In genomic region chr1:82234616-82235015, GRCm38 (mm10) we compare ENCODE assay signal across 30 mouse cellular contexts. TPM values are rescaled to one million over a fixed set of nuclear protein-coding genes. Genes with fewer than 3 reads are reported as not detected.
"Had no signal": no experiment of that assay in that cellular context is flagged by ENCODE, and none has a peak within 500 bp of the region (broad histone marks: within the 10 kb centered on the region; RNA-seq: fewer than 3 reads in every experiment).

No protein-coding gene starts in this region.

- H3K4me3 ChIP-seq: heart, embryonic 13.5 days; heart, embryonic 15.5 days; hindbrain, embryonic 13.5 days; hindbrain, embryonic 15.5 days; intestine, embryonic 15.5 days; layer of hippocampus, adult 2 months; left cerebral cortex, adult 2 months; limb, embryonic 10.5 days; limb, embryonic 12.5 days had no signal

- H3K27ac ChIP-seq: heart, embryonic 13.5 days; heart, embryonic 15.5 days; hindbrain, embryonic 13.5 days; hindbrain, embryonic 15.5 days; intestine, embryonic 15.5 days; layer of hippocampus, adult 2 months; left cerebral cortex, adult 2 months; limb, embryonic 10.5 days; limb, embryonic 12.5 days had no signal

- H3K9ac ChIP-seq: forebrain, postnatal 0 days; heart, embryonic 13.5 days; heart, embryonic 15.5 days; hindbrain, embryonic 13.5 days; hindbrain, embryonic 15.5 days; intestine, embryonic 15.5 days; limb, embryonic 12.5 days had no signal

- DNase-seq: forebrain, postnatal 0 days; gastrocnemius, postnatal 14 days; gastrocnemius, postnatal 36 days; heart, adult 18-20 months; heart, postnatal 14 days; heart, postnatal 36 days; kidney, adult 18-20 months; kidney, adult 8-10 months; kidney, postnatal 10 days; kidney, postnatal 25 days; kidney, postnatal 4 days had no signal

- H3K9me3 ChIP-seq: heart, embryonic 13.5 days; heart, embryonic 15.5 days; hindbrain, embryonic 13.5 days; hindbrain, embryonic 15.5 days; intestine, embryonic 15.5 days; limb, embryonic 10.5 days; limb, embryonic 12.5 days had no signal

- ATAC-seq: forebrain, postnatal 0 days; inflammation-experienced regulatory T-cells, adult 6 months; intestine, embryonic 15.5 days; intestine, postnatal 0 days had no signal

- H3K36me3 ChIP-seq: intestine, embryonic 15.5 days had no signal

- H3K27me3 ChIP-seq: heart, embryonic 13.5 days; heart, embryonic 15.5 days; hindbrain, embryonic 13.5 days; hindbrain, embryonic 15.5 days; intestine, embryonic 15.5 days; limb, embryonic 12.5 days had no signal

- H3K4me1 ChIP-seq: hindbrain, embryonic 15.5 days; intestine, embryonic 15.5 days had no signal

- H3K4me2 ChIP-seq: heart, embryonic 11.5 days; heart, embryonic 13.5 days; heart, embryonic 15.5 days; hindbrain, embryonic 13.5 days; hindbrain, embryonic 15.5 days; intestine, embryonic 15.5 days; limb, embryonic 12.5 days had no signal

RNA-seq across cellular contexts. Expression of gene Gm9747, which starts 1.7 kb away (rescaled TPM):
- total RNA-seq: forebrain, postnatal 0 days; gastrocnemius, adult 18-20 months; gastrocnemius, adult 8-10 months; gastrocnemius, postnatal 14 days; gastrocnemius, postnatal 36 days; heart, adult 18-20 months; heart, postnatal 14 days; heart, postnatal 36 days; hematopoietic stem cell, adult 5-6 weeks; layer of hippocampus, adult 2 months; layer of hippocampus, postnatal 10 days; layer of hippocampus, postnatal 25 days; left cerebral cortex, adult 2 months; left cerebral cortex, postnatal 14 days; left cerebral cortex, postnatal 36 days had no signal
- polyA plus RNA-seq: inflammation-experienced regulatory T-cells, adult 6 months had no signal

RNA-seq across cellular contexts. Expression of gene Irs1, which starts 56.6 kb away (rescaled TPM):
- polyA plus RNA-seq: inflammation-experienced regulatory T-cells, adult 6 months had no signal
